8 mouse cellular contexts compared by ENCODE assay signal in genomic region chr13:23739922-23740252, GRCm38 (mm10). TPM values are rescaled to one million over a fixed set of nuclear protein-coding genes. Genes with fewer than 3 reads are reported as not detected.
DNase-seq lines count a peak whose midpoint lies in the region; ATAC-seq lines count a peak whose summit lies in the region.

No protein-coding gene starts in this region.

- H3K27ac ChIP-seq in kidney, embryonic 16.5 days (ENCODE audit: low read length), result peak overlapping the region; percentile 99

- WGBS in kidney, embryonic 16.5 days, result under 1% methylated on average over 14 of the region's 14 CpGs

- H3K27me3 ChIP-seq in kidney, embryonic 16.5 days (ENCODE audit: insufficient read depth, low read length), result no peaks in the 10 kb centered on the region

- no peaks in the 10 kb centered on the region for H3K36me3 ChIP-seq in kidney, embryonic 16.5 days (ENCODE audit: insufficient read depth, low read length)

- H3K9ac ChIP-seq in kidney, embryonic 16.5 days (replicated peaks; ENCODE audit: low read length), result peak overlapping the region; percentile 82

- ATAC-seq in kidney, embryonic 16.5 days (ENCODE audit: low FRiP score, low TSS enrichment), result no peak
- peak; percentile 29; the same call in 1 of the 2 replicates for ATAC-seq in common myeloid progenitor, adult 5-6 weeks (replicated peaks; ENCODE audit: low read depth, poor library complexity, severe bottlenecking)
- peak; percentile 58 for ATAC-seq in inflammation-experienced regulatory T-cells, adult 6 months
- ATAC-seq in monocyte, adult 5-6 weeks (replicated peaks; ENCODE audit: insufficient number of reproducible peaks, low FRiP score, low TSS enrichment, poor library complexity, severe bottlenecking), result peak; percentile 48; the same call in 1 of the 2 replicates

- H3K4me1 ChIP-seq in kidney, embryonic 16.5 days (ENCODE audit: insufficient read depth, low read length), result peaks cover 18% of the 10 kb centered on the region

- H3K9me3 ChIP-seq in kidney, embryonic 16.5 days (ENCODE audit: low read length), result no peaks in the 10 kb centered on the region

- peak overlapping the region; percentile 84 for H3K4me2 ChIP-seq in kidney, embryonic 16.5 days (replicated peaks; ENCODE audit: low read depth, low read length)

- no peak for DNase-seq in kidney, adult 9 months
- DNase-seq in thymus, postnatal 14 days, result no peak
- no peak for DNase-seq in cerebellum, postnatal 36 days
- no peak for DNase-seq in thymus, postnatal 4 days

- H3K4me3 ChIP-seq in kidney, embryonic 16.5 days (ENCODE audit: low read length), result peak overlapping the region; percentile 58

RNA-seq across cellular contexts. Expression of gene Hist1h1c, which starts 1.3 kb away (rescaled TPM):
- polyA plus RNA-seq in kidney, embryonic 16.5 days (2015; fragmentation: Nextera tagmentation; extraction: Ambion mirVana), result 25.6 and 28.3 TPM in 2 replicates
- 753 and 796 TPM in 2 replicates for total RNA-seq in common myeloid progenitor, adult 5-6 weeks (2017)
- 10 to 100 TPM in 2 of 3 experiments, 1 to 10 TPM in 1; 8.7 to 14.8 (median 11.1) TPM for polyA plus RNA-seq in inflammation-experienced regulatory T-cells, adult 6 months (2017; shearing (Covaris generic))
- total RNA-seq in monocyte, adult 5-6 weeks (2017), result 589 to 739 TPM (median 677 TPM) in 3 replicates

RNA-seq across cellular contexts. Expression of gene Hist1h3c, which starts 5.5 kb away (rescaled TPM):
- polyA plus RNA-seq in kidney, embryonic 16.5 days (2015; fragmentation: Nextera tagmentation; extraction: Ambion mirVana), result 6.8 and 9.7 TPM in 2 replicates
- total RNA-seq in common myeloid progenitor, adult 5-6 weeks (2017), result 801 and 823 TPM in 2 replicates
- 1 to 10 TPM in 1 of 3 experiments, not detected in 2; 2.5 TPM for polyA plus RNA-seq in inflammation-experienced regulatory T-cells, adult 6 months (2017; shearing (Covaris generic))
- total RNA-seq in monocyte, adult 5-6 weeks (2017), result 6.8 TPM in 1 of 3 replicates, not detected in the others

RNA-seq across cellular contexts. Expression of gene Hist1h2bb, which starts 6.6 kb away (rescaled TPM):
- polyA plus RNA-seq in kidney, embryonic 16.5 days (2015; fragmentation: Nextera tagmentation; extraction: Ambion mirVana), result 2.1 and 2.5 TPM in 2 replicates
- 2,989 and 3,536 TPM in 2 replicates for total RNA-seq in common myeloid progenitor, adult 5-6 weeks (2017)
- 1 to 10 TPM in 2 of 3 experiments, not detected in 1; 2.5 to 2.8 TPM for polyA plus RNA-seq in inflammation-experienced regulatory T-cells, adult 6 months (2017; shearing (Covaris generic))
- total RNA-seq in monocyte, adult 5-6 weeks (2017), result 151 to 300 TPM (median 178 TPM) in 3 replicates

RNA-seq across cellular contexts. Expression of gene Hist1h2ab, which starts 11.0 kb away (rescaled TPM):
- polyA plus RNA-seq in kidney, embryonic 16.5 days (2015; fragmentation: Nextera tagmentation; extraction: Ambion mirVana), result 33.6 and 37.8 TPM in 2 replicates
- 2,765 and 2,805 TPM in 2 replicates for total RNA-seq in common myeloid progenitor, adult 5-6 weeks (2017)
- polyA plus RNA-seq in inflammation-experienced regulatory T-cells, adult 6 months (2017; shearing (Covaris generic)), result 10 to 100 TPM in 1 of 3 experiments, not detected in 2; 14.8 TPM
- 64.3 to 74.6 TPM in 2 of 3 replicates, not detected in the other for total RNA-seq in monocyte, adult 5-6 weeks (2017)

RNA-seq across cellular contexts. Expression of gene Hist1h3b, which starts 12.2 kb away (rescaled TPM):
- polyA plus RNA-seq in kidney, embryonic 16.5 days (2015; fragmentation: Nextera tagmentation; extraction: Ambion mirVana), result 8.8 and 13.2 TPM in 2 replicates
- 689 and 718 TPM in 2 replicates for total RNA-seq in common myeloid progenitor, adult 5-6 weeks (2017)
- 1 to 10 TPM in 1 of 3 experiments, not detected in 2; 1.1 TPM for polyA plus RNA-seq in inflammation-experienced regulatory T-cells, adult 6 months (2017; shearing (Covaris generic))
- total RNA-seq in monocyte, adult 5-6 weeks (2017), result 9.7 TPM in 1 of 3 replicates, not detected in the others

Comparison
In these comparisons a context has a peak if more than half of its experiments do, and no peak if none do; other contexts are left out.
1. RNA of gene Hist1h3c, which starts 5.5 kb away (total RNA-seq): 801 to 823 TPM in common myeloid progenitor, adult 5-6 weeks; 6.8 TPM in monocyte, adult 5-6 weeks; every median in the first group is over 100 times any median in the second.